Mouse (Mus musculus) T-helper 17 cell (primary cell): Measurements from ENCODE around the gene Ccdc34.

Experiments used
- in situ Hi-C, 2 experiments: fragments of 300-600 bp; cut with MboI, MseI; formaldehyde crosslinking; loops; 1 replicate in 1 of 2; 2 replicates in 1 of 2; pipeline ENCODE4 v1.15.1; 2025; ENCODE audit warnings: high pct_unique_total_duplicates in 2 of 2

The Ccdc34 gene

GRCm38 (mm10) chr2:110017616-110018505 lies at the start of gene Ccdc34:
Gene Ccdc34 (plus strand): TSS chr2:110017817.
- in situ Hi-C loops: loop anchor here (5.0 kb wide), 2 partner anchors 96 to 101 kb away; partner anchors contain the start of gene Lgr4 (in 1 of the 2)

- in situ Hi-C loops: no loop called here
These were observed 48.2 kb upstream of the Ccdc34 start for GRCm38 (mm10) chr2:109969381-109969780.

GRCm38 (mm10) chr2:109969926-109970532 lies 47.6 kb upstream of the Ccdc34 start:
- in situ Hi-C loops: no loop called here

- in situ Hi-C loops: no loop called here
These were observed 46.7 kb upstream of the Ccdc34 start for GRCm38 (mm10) chr2:109970744-109971410.

- in situ Hi-C loops: no loop called here
These were observed 45.3 kb upstream of the Ccdc34 start for GRCm38 (mm10) chr2:109972310-109972709.

- in situ Hi-C loops: no loop called here
These were observed 44.7 kb upstream of the Ccdc34 start for GRCm38 (mm10) chr2:109972922-109973321.

GRCm38 (mm10) chr2:109974807-109975206 lies 42.8 kb upstream of the Ccdc34 start:
- in situ Hi-C loops: no loop called here

GRCm38 (mm10) chr2:109976181-109976580 lies 41.4 kb upstream of the Ccdc34 start:
- in situ Hi-C loops: no loop called here

GRCm38 (mm10) chr2:109977322-109977721 lies 40.3 kb upstream of the Ccdc34 start:
- in situ Hi-C loops: no loop called here

- in situ Hi-C loops: no loop called here
These were observed 38.4 kb upstream of the Ccdc34 start for GRCm38 (mm10) chr2:109979209-109979608.

- in situ Hi-C loops: no loop called here
These were observed 34.2 kb upstream of the Ccdc34 start for GRCm38 (mm10) chr2:109983435-109983834.

GRCm38 (mm10) chr2:109984930-109985329 lies 32.7 kb upstream of the Ccdc34 start:
- in situ Hi-C loops: no loop called here

GRCm38 (mm10) chr2:109985560-109985959 lies 32.1 kb upstream of the Ccdc34 start:
- in situ Hi-C loops: no loop called here

- in situ Hi-C loops: no loop called here
These were observed 31.4 kb upstream of the Ccdc34 start for GRCm38 (mm10) chr2:109986036-109986785.

GRCm38 (mm10) chr2:109987946-109988345 lies 29.7 kb upstream of the Ccdc34 start:
- in situ Hi-C loops: no loop called here

- in situ Hi-C loops: no loop called here
These were observed 28.4 kb upstream of the Ccdc34 start for GRCm38 (mm10) chr2:109989196-109989595.

- in situ Hi-C loops: no loop called here
These were observed 27.7 kb upstream of the Ccdc34 start for GRCm38 (mm10) chr2:109989679-109990473.

- in situ Hi-C loops: no loop called here
These were observed 25.9 kb upstream of the Ccdc34 start for GRCm38 (mm10) chr2:109991754-109992153.

GRCm38 (mm10) chr2:109992448-109993073 lies 25.1 kb upstream of the Ccdc34 start:
- in situ Hi-C loops: no loop called here

- in situ Hi-C loops: no loop called here
These were observed 24.2 kb upstream of the Ccdc34 start for GRCm38 (mm10) chr2:109993404-109993803.
